Mouse (Mus musculus): ENCODE data around the gene Isy1. TPM values are rescaled to one million over a fixed set of nuclear protein-coding genes. Genes with fewer than 3 reads are reported as not detected.

Gene Isy1
- total and polyA plus RNA-seq, 2 experiments from 2014 or later: 16.7 to 40.5 TPM

GRCm38 (mm10) chr6:87780546-87781301, 57.9 kb downstream of the Isy1 start:
- Histone ChIP-seq H3K4me2 (ENCODE audit: low read depth, low read length) (no peak overlapping the region), H3K4me3 (ENCODE audit: low read depth, low read length) (no peak overlapping the region), H3K27ac (ENCODE audit: low read depth) (no peak overlapping the region), H3K4me1 (ENCODE audit: control insufficient read depth, insufficient read depth) (no peaks in the 10 kb centered on the region), H3K36me3 (replicated peaks; ENCODE audit: control insufficient read depth, insufficient read depth, low read length) (no peaks in the 10 kb centered on the region), H3K9me3 (replicated peaks; ENCODE audit: control insufficient read depth, low read length) (no peaks in the 10 kb centered on the region), H3K27me3 (ENCODE audit: control insufficient read depth, insufficient read depth, low read length) (no peaks in the 10 kb centered on the region), H3K9ac (replicated peaks; ENCODE audit: low read depth, low read length) (no peak overlapping the region)
- TF ChIP-seq CTCF (IDR thresholded peaks at IDR 0.05; ENCODE audit: low read depth): no peak
- TF ChIP-seq EP300 (IDR thresholded peaks at IDR 0.05; ENCODE audit: low read depth): no peak
- ATAC-seq (ENCODE audit: insufficient read depth, low read depth) (no peak), DNase-seq (ENCODE audit: low spot score) (no peak)
- 73% methylated on average over 10 of the region's 10 CpGs for WGBS

GRCm38 (mm10) chr6:87779174-87780165, 59.1 kb downstream of the Isy1 start:
- ATAC-seq (ENCODE audit: insufficient read depth, low read depth) (no peak), DNase-seq (ENCODE audit: low spot score) (no peak)
- H3K4me1 ChIP-seq (ENCODE audit: control insufficient read depth, insufficient read depth): no peaks in the 10 kb centered on the region
- 80% methylated on average over 11 of the region's 11 CpGs for WGBS
- H3K9ac ChIP-seq (replicated peaks; ENCODE audit: low read depth, low read length): no peak overlapping the region
- H3K4me2 ChIP-seq (ENCODE audit: low read depth, low read length): no peak overlapping the region
- no peak for TF ChIP-seq EP300 (IDR thresholded peaks at IDR 0.05; ENCODE audit: low read depth)
- peak; percentile 17; the same call in 1 of the 2 replicates for TF ChIP-seq CTCF (IDR thresholded peaks at IDR 0.05; ENCODE audit: low read depth)
- H3K4me3 ChIP-seq (ENCODE audit: low read depth, low read length): no peak overlapping the region
- H3K9me3 ChIP-seq (replicated peaks; ENCODE audit: control insufficient read depth, low read length): no peaks in the 10 kb centered on the region
- H3K36me3 ChIP-seq (replicated peaks; ENCODE audit: control insufficient read depth, insufficient read depth, low read length): no peaks in the 10 kb centered on the region
- no peak overlapping the region for H3K27ac ChIP-seq (ENCODE audit: low read depth)
- no peaks in the 10 kb centered on the region for H3K27me3 ChIP-seq (ENCODE audit: control insufficient read depth, insufficient read depth, low read length)

DNA sequence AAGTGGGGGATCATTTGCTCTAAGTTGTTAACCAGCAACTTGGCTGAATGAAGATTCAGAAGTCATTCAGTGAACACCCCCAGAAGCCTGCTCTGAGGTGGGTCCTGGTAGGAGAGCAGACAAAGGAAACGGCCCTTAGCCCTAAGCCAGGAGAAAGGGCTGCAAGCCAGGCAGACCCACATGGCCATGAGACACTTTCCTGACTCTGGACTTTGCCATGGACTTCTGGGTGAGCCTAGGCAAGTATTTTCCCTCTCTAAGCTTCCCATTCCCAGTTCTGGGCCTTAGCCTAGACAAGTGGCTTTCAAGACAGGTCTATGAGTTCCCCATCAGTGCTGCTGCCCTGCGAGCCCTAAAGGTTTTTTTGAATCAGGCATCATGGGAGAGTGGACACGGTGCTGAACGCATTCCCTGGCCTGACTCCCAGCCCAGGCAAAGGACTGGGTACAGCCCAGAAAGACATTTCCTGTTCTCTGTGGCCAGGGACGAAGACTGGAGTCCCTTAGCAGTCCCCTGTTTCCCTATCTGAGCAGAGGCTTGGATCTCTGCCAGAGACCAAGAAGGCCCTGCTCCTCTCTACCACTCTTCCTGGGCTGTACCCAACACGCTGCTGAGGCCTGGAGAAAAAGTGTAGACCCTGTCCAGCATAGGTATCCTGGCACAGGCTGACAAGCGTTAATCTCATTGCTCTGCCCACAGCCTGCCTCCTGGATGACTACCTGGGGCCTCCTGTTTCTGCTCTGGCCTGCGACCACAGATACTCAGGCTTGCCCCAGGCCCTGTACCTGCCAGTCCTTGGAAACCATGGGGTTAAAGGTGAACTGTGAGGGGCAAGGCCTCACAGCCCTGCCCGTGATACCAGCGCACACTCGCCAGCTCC, 60.1 kb downstream of the Isy1 start:
- WGBS: 38% methylated on average over 11 of the region's 11 CpGs
- no peaks in the 10 kb centered on the region for H3K27me3 ChIP-seq (ENCODE audit: control insufficient read depth, insufficient read depth, low read length)
- DNase-seq (ENCODE audit: low spot score) (peak; percentile 33), ATAC-seq (ENCODE audit: insufficient read depth, low read depth) (peak; percentile 44)
- TF ChIP-seq CTCF (IDR thresholded peaks at IDR 0.05; ENCODE audit: low read depth) (no peak), EP300 (IDR thresholded peaks at IDR 0.05; ENCODE audit: low read depth) (no peak)
- H3K4me1 ChIP-seq (ENCODE audit: control insufficient read depth, insufficient read depth): no peaks in the 10 kb centered on the region
- H3K27ac ChIP-seq (ENCODE audit: low read depth): no peak overlapping the region
- H3K4me2 ChIP-seq (ENCODE audit: low read depth, low read length): no peak overlapping the region
- no peaks in the 10 kb centered on the region for H3K9me3 ChIP-seq (replicated peaks; ENCODE audit: control insufficient read depth, low read length)
- no peak overlapping the region for H3K4me3 ChIP-seq (ENCODE audit: low read depth, low read length)
- no peak overlapping the region for H3K9ac ChIP-seq (replicated peaks; ENCODE audit: low read depth, low read length)
- H3K36me3 ChIP-seq (replicated peaks; ENCODE audit: control insufficient read depth, insufficient read depth, low read length): no peaks in the 10 kb centered on the region

- 45% methylated on average over 2 of the region's 2 CpGs for WGBS
- DNase-seq (ENCODE audit: low spot score): no peak
These were observed 60.8 kb downstream of the Isy1 start, which contains the start of gene Gp9 for GRCm38 (mm10) chr6:87777842-87778241. Gp9 (plus strand) TSS chr6:87778072.

GRCm38 (mm10) chr6:87776663-87777062, 61.9 kb downstream of the Isy1 start:
- H3K9ac ChIP-seq (replicated peaks; ENCODE audit: low read depth, low read length): no peak overlapping the region

More at GRCm38 (mm10) chr6:87777842-87778241, 60.8 kb downstream of the Isy1 start, which contains the start of gene Gp9:
- no peaks in the 10 kb centered on the region for H3K36me3 ChIP-seq (replicated peaks; ENCODE audit: control insufficient read depth, insufficient read depth, low read length)
- no peak within 1 kb of the TSS for H3K4me2 ChIP-seq (ENCODE audit: low read depth, low read length)
- H3K9me3 ChIP-seq (replicated peaks; ENCODE audit: control insufficient read depth, low read length): no peaks in the 10 kb centered on the region
- ATAC-seq (ENCODE audit: insufficient read depth, low read depth): no peak
- TF ChIP-seq CTCF (IDR thresholded peaks at IDR 0.05; ENCODE audit: low read depth) (no peak), EP300 (IDR thresholded peaks at IDR 0.05; ENCODE audit: low read depth) (no peak)
- H3K4me3 ChIP-seq (ENCODE audit: low read depth, low read length): no peak within 1 kb of the TSS
- no peak within 1 kb of the TSS for H3K9ac ChIP-seq (replicated peaks; ENCODE audit: low read depth, low read length)
- H3K4me1 ChIP-seq (ENCODE audit: control insufficient read depth, insufficient read depth): no peaks in the 10 kb centered on the region
- no peak within 1 kb of the TSS for H3K27ac ChIP-seq (ENCODE audit: low read depth)
- no peaks in the 10 kb centered on the region for H3K27me3 ChIP-seq (ENCODE audit: control insufficient read depth, insufficient read depth, low read length)

More at GRCm38 (mm10) chr6:87776663-87777062, 61.9 kb downstream of the Isy1 start:
- no peaks in the 10 kb centered on the region for H3K9me3 ChIP-seq (replicated peaks; ENCODE audit: control insufficient read depth, low read length)
- no peak overlapping the region for H3K4me2 ChIP-seq (ENCODE audit: low read depth, low read length)
- no peaks in the 10 kb centered on the region for H3K27me3 ChIP-seq (ENCODE audit: control insufficient read depth, insufficient read depth, low read length)
- no peak overlapping the region for H3K4me3 ChIP-seq (ENCODE audit: low read depth, low read length)
- 77% methylated on average over 1 of the region's 1 CpGs for WGBS
- TF ChIP-seq EP300 (IDR thresholded peaks at IDR 0.05; ENCODE audit: low read depth) (no peak), CTCF (IDR thresholded peaks at IDR 0.05; ENCODE audit: low read depth) (no peak)
- no peaks in the 10 kb centered on the region for H3K4me1 ChIP-seq (ENCODE audit: control insufficient read depth, insufficient read depth)
- H3K36me3 ChIP-seq (replicated peaks; ENCODE audit: control insufficient read depth, insufficient read depth, low read length): no peaks in the 10 kb centered on the region
- H3K27ac ChIP-seq (ENCODE audit: low read depth): no peak overlapping the region
- ATAC-seq (ENCODE audit: insufficient read depth, low read depth) (no peak), DNase-seq (ENCODE audit: low spot score) (no peak)

Data from heart, postnatal 0 days (tissue).